Mouse (Mus musculus): ENCODE data around the gene Pcdh15. TPM values are rescaled to one million over a fixed set of nuclear protein-coding genes. Genes with fewer than 3 reads are reported as not detected.

The Pcdh15 gene
- total and polyA plus RNA-seq, 2 experiments from 2014 or later, result 9.8 to 38.2 TPM

- no peak overlapping the region for H3K4me3 ChIP-seq (ENCODE audit: low read depth, low read length)
- WGBS, result 93% methylated on average over 4 of the region's 4 CpGs
- no peak for DNase-seq (ENCODE audit: low spot score)
- H3K27me3 ChIP-seq (ENCODE audit: insufficient read depth, low read length), result no peaks in the 10 kb centered on the region
- no peak for ATAC-seq (ENCODE audit: low FRiP score)
- no peak for TF ChIP-seq CTCF (IDR thresholded peaks at IDR 0.05)
- H3K36me3 ChIP-seq (ENCODE audit: insufficient read depth, low read length), result no peaks in the 10 kb centered on the region
- H3K4me1 ChIP-seq (ENCODE audit: insufficient read depth, low read length), result no peaks in the 10 kb centered on the region
- no peak overlapping the region for H3K4me2 ChIP-seq (ENCODE audit: low read depth, low read length, poor library complexity, severe bottlenecking)
- no peak overlapping the region for H3K9ac ChIP-seq (replicated peaks; ENCODE audit: low read length, poor library complexity, severe bottlenecking)
- H3K27ac ChIP-seq (ENCODE audit: low read depth, low read length), result no peak overlapping the region
- H3K9me3 ChIP-seq (ENCODE audit: low read length), result no peaks in the 10 kb centered on the region
Observed at GRCm38 (mm10) chr10:73931996-73932679, 833.0 kb downstream of the Pcdh15 start.

GRCm38 (mm10) chr10:73936121-73936520 is 837.0 kb downstream of the Pcdh15 start:
- H3K27ac ChIP-seq (ENCODE audit: low read depth, low read length), result no peak overlapping the region
- H3K27me3 ChIP-seq (ENCODE audit: insufficient read depth, low read length), result no peaks in the 10 kb centered on the region
- H3K9ac ChIP-seq (replicated peaks; ENCODE audit: low read length, poor library complexity, severe bottlenecking), result no peak overlapping the region
- no peak overlapping the region for H3K4me2 ChIP-seq (ENCODE audit: low read depth, low read length, poor library complexity, severe bottlenecking)
- H3K4me3 ChIP-seq (ENCODE audit: low read depth, low read length), result no peak overlapping the region
- ATAC-seq (ENCODE audit: low FRiP score), result no peak
- DNase-seq (ENCODE audit: low spot score), result peak; percentile 40
- H3K4me1 ChIP-seq (ENCODE audit: insufficient read depth, low read length), result no peaks in the 10 kb centered on the region
- no peaks in the 10 kb centered on the region for H3K9me3 ChIP-seq (ENCODE audit: low read length)
- H3K36me3 ChIP-seq (ENCODE audit: insufficient read depth, low read length), result no peaks in the 10 kb centered on the region
- TF ChIP-seq CTCF (IDR thresholded peaks at IDR 0.05), result no peak
- 52% methylated on average over 5 of the region's 5 CpGs for WGBS

- no peaks in the 10 kb centered on the region for H3K9me3 ChIP-seq (ENCODE audit: low read length)
- H3K27ac ChIP-seq (ENCODE audit: low read depth, low read length), result no peak overlapping the region
- no peak overlapping the region for H3K4me2 ChIP-seq (ENCODE audit: low read depth, low read length, poor library complexity, severe bottlenecking)
- ATAC-seq (ENCODE audit: low FRiP score), result no peak
- no peaks in the 10 kb centered on the region for H3K27me3 ChIP-seq (ENCODE audit: insufficient read depth, low read length)
- no peak for TF ChIP-seq CTCF (IDR thresholded peaks at IDR 0.05)
- no peak overlapping the region; the same call in 1 of the 2 replicates for H3K9ac ChIP-seq (replicated peaks; ENCODE audit: low read length, poor library complexity, severe bottlenecking)
- DNase-seq (ENCODE audit: low spot score), result no peak
- WGBS, result 50% methylated on average over 3 of the region's 3 CpGs
- H3K4me3 ChIP-seq (ENCODE audit: low read depth, low read length), result no peak overlapping the region
- no peaks in the 10 kb centered on the region for H3K36me3 ChIP-seq (ENCODE audit: insufficient read depth, low read length)
- H3K4me1 ChIP-seq (ENCODE audit: insufficient read depth, low read length), result no peaks in the 10 kb centered on the region
Observed at GRCm38 (mm10) chr10:73938989-73939388, 839.8 kb downstream of the Pcdh15 start.

GRCm38 (mm10) chr10:73947799-73948198 is 848.7 kb downstream of the Pcdh15 start:
- Histone ChIP-seq H3K27ac (ENCODE audit: low read depth, low read length) (no peak overlapping the region), H3K4me3 (ENCODE audit: low read depth, low read length) (no peak overlapping the region), H3K9ac (replicated peaks; ENCODE audit: low read length, poor library complexity, severe bottlenecking) (no peak overlapping the region), H3K36me3 (ENCODE audit: insufficient read depth, low read length) (no peaks in the 10 kb centered on the region), H3K27me3 (ENCODE audit: insufficient read depth, low read length) (no peaks in the 10 kb centered on the region), H3K9me3 (ENCODE audit: low read length) (no peaks in the 10 kb centered on the region), H3K4me1 (ENCODE audit: insufficient read depth, low read length) (no peaks in the 10 kb centered on the region), H3K4me2 (ENCODE audit: low read depth, low read length, poor library complexity, severe bottlenecking) (no peak overlapping the region)
- DNase-seq (ENCODE audit: low spot score) (no peak), ATAC-seq (ENCODE audit: low FRiP score) (no peak)
- 67% methylated on average over 2 of the region's 2 CpGs for WGBS
- no peak for TF ChIP-seq CTCF (IDR thresholded peaks at IDR 0.05)

- TF ChIP-seq CTCF (IDR thresholded peaks at IDR 0.05), result no peak
- no peak overlapping the region for H3K9ac ChIP-seq (replicated peaks; ENCODE audit: low read length, poor library complexity, severe bottlenecking)
- no peaks in the 10 kb centered on the region for H3K27me3 ChIP-seq (ENCODE audit: insufficient read depth, low read length)
- H3K4me1 ChIP-seq (ENCODE audit: insufficient read depth, low read length), result no peaks in the 10 kb centered on the region
- H3K36me3 ChIP-seq (ENCODE audit: insufficient read depth, low read length), result no peaks in the 10 kb centered on the region
- 82% methylated on average over 4 of the region's 4 CpGs for WGBS
- ATAC-seq (ENCODE audit: low FRiP score) (no peak), DNase-seq (ENCODE audit: low spot score) (no peak)
- H3K4me2 ChIP-seq (ENCODE audit: low read depth, low read length, poor library complexity, severe bottlenecking), result no peak overlapping the region
- no peak overlapping the region for H3K4me3 ChIP-seq (ENCODE audit: low read depth, low read length)
- no peak overlapping the region for H3K27ac ChIP-seq (ENCODE audit: low read depth, low read length)
- no peaks in the 10 kb centered on the region for H3K9me3 ChIP-seq (ENCODE audit: low read length)
Observed at GRCm38 (mm10) chr10:73953362-73953761, 854.2 kb downstream of the Pcdh15 start.

- no peak overlapping the region for H3K4me2 ChIP-seq (ENCODE audit: low read depth, low read length, poor library complexity, severe bottlenecking)
- DNase-seq (ENCODE audit: low spot score), result no peak
- H3K9ac ChIP-seq (replicated peaks; ENCODE audit: low read length, poor library complexity, severe bottlenecking), result no peak overlapping the region
- H3K27me3 ChIP-seq (ENCODE audit: insufficient read depth, low read length), result no peaks in the 10 kb centered on the region
- no peaks in the 10 kb centered on the region for H3K36me3 ChIP-seq (ENCODE audit: insufficient read depth, low read length)
- TF ChIP-seq CTCF (IDR thresholded peaks at IDR 0.05), result no peak
- ATAC-seq (ENCODE audit: low FRiP score), result no peak
- H3K9me3 ChIP-seq (ENCODE audit: low read length), result no peaks in the 10 kb centered on the region
- no peak overlapping the region for H3K4me3 ChIP-seq (ENCODE audit: low read depth, low read length)
- H3K27ac ChIP-seq (ENCODE audit: low read depth, low read length), result no peak overlapping the region
- WGBS, result 69% methylated on average over 5 of the region's 5 CpGs
- no peaks in the 10 kb centered on the region for H3K4me1 ChIP-seq (ENCODE audit: insufficient read depth, low read length)
Observed at GRCm38 (mm10) chr10:73984057-73984456, 884.9 kb downstream of the Pcdh15 start.
